Mouse (Mus musculus): ENCODE measurements around the gene Cacna1b. TPM values are rescaled to one million over a fixed set of nuclear protein-coding genes. Genes with fewer than 3 reads are reported as not detected.

The Cacna1b gene
- polyA plus RNA-seq, 1 experiment from 2014 or later = 18.4 TPM

- H3K9me3 ChIP-seq = no peaks in the 10 kb centered on the region
- H3K27ac ChIP-seq = peak overlapping the region; percentile 67
- H3K36me3 ChIP-seq (replicated peaks) = peaks cover 28% of the 10 kb centered on the region
- H3K4me2 ChIP-seq = no peak overlapping the region
- WGBS = 46% methylated on average over 14 of the region's 14 CpGs
- H3K9ac ChIP-seq = no peak overlapping the region
- peak; percentile 43 for ATAC-seq (replicated peaks)
- H3K4me3 ChIP-seq = no peak overlapping the region
- no peaks in the 10 kb centered on the region for H3K27me3 ChIP-seq (replicated peaks)
- peaks cover 12% of the 10 kb centered on the region for H3K4me1 ChIP-seq
Measured at GRCm38 (mm10) chr2:24638102-24638954, 124.6 kb downstream of the Cacna1b start.

- ATAC-seq (replicated peaks) = no peak; the same call in 1 of the 2 replicates
- no peaks in the 10 kb centered on the region for H3K9me3 ChIP-seq
- H3K4me3 ChIP-seq = no peak overlapping the region
- no peak overlapping the region for H3K27ac ChIP-seq
- H3K27me3 ChIP-seq (replicated peaks) = no peaks in the 10 kb centered on the region
- peaks cover 9% of the 10 kb centered on the region for H3K4me1 ChIP-seq
- H3K4me2 ChIP-seq = no peak overlapping the region
- WGBS = 93% methylated on average over 6 of the region's 6 CpGs
- peaks cover 46% of the 10 kb centered on the region for H3K36me3 ChIP-seq (replicated peaks)
- no peak overlapping the region for H3K9ac ChIP-seq
Measured at GRCm38 (mm10) chr2:24633645-24634044, 129.3 kb downstream of the Cacna1b start.

GRCm38 (mm10) chr2:24617141-24617540 is 145.8 kb downstream of the Cacna1b start:
- Histone ChIP-seq H3K27me3 (replicated peaks) (no peaks in the 10 kb centered on the region), H3K9me3 (no peaks in the 10 kb centered on the region), H3K4me2 (no peak overlapping the region), H3K27ac (no peak overlapping the region), H3K4me1 (no peaks in the 10 kb centered on the region), H3K36me3 (replicated peaks) (peaks cover 25% of the 10 kb centered on the region; the same call in 1 of the 2 replicates), H3K4me3 (no peak overlapping the region), H3K9ac (no peak overlapping the region)
- WGBS = 85% methylated on average over 4 of the region's 4 CpGs
- ATAC-seq (replicated peaks) = no peak

GRCm38 (mm10) chr2:24609789-24610188 is 153.2 kb downstream of the Cacna1b start:
- Histone ChIP-seq H3K27me3 (replicated peaks) (no peaks in the 10 kb centered on the region), H3K9me3 (no peaks in the 10 kb centered on the region), H3K4me1 (no peaks in the 10 kb centered on the region), H3K27ac (no peak overlapping the region), H3K4me3 (no peak overlapping the region), H3K4me2 (no peak overlapping the region), H3K9ac (no peak overlapping the region), H3K36me3 (replicated peaks) (peaks cover 50% of the 10 kb centered on the region)
- ATAC-seq (replicated peaks) = no peak
- WGBS = 86% methylated on average over 7 of the region's 7 CpGs

GRCm38 (mm10) chr2:24608765-24609138 is 154.2 kb downstream of the Cacna1b start:
- ATAC-seq (replicated peaks) = peak; percentile 34
- H3K36me3 ChIP-seq (replicated peaks) = peaks cover 45% of the 10 kb centered on the region
- no peaks in the 10 kb centered on the region for H3K4me1 ChIP-seq
- no peak overlapping the region for H3K27ac ChIP-seq
- H3K4me3 ChIP-seq = no peak overlapping the region
- WGBS = 48% methylated on average over 7 of the region's 7 CpGs
- no peaks in the 10 kb centered on the region for H3K27me3 ChIP-seq (replicated peaks)
- H3K4me2 ChIP-seq = no peak overlapping the region
- H3K9ac ChIP-seq = no peak overlapping the region
- no peaks in the 10 kb centered on the region for H3K9me3 ChIP-seq

- peak; percentile 24; the same call in 1 of the 2 replicates for ATAC-seq (replicated peaks)
- H3K4me2 ChIP-seq = no peak overlapping the region
- no peak overlapping the region for H3K27ac ChIP-seq
- H3K9ac ChIP-seq = no peak overlapping the region
- H3K36me3 ChIP-seq (replicated peaks) = peaks cover 45% of the 10 kb centered on the region
- H3K4me1 ChIP-seq = no peaks in the 10 kb centered on the region
- H3K27me3 ChIP-seq (replicated peaks) = no peaks in the 10 kb centered on the region
- H3K9me3 ChIP-seq = no peaks in the 10 kb centered on the region
- WGBS = 28% methylated on average over 13 of the region's 13 CpGs
- H3K4me3 ChIP-seq = no peak overlapping the region
Measured at GRCm38 (mm10) chr2:24607905-24608764, 154.8 kb downstream of the Cacna1b start.

GRCm38 (mm10) chr2:24606531-24606930 is 156.4 kb downstream of the Cacna1b start:
- no peaks in the 10 kb centered on the region for H3K9me3 ChIP-seq
- no peak overlapping the region for H3K4me3 ChIP-seq
- no peaks in the 10 kb centered on the region for H3K4me1 ChIP-seq
- WGBS = 88% methylated on average over 15 of the region's 15 CpGs
- H3K9ac ChIP-seq = no peak overlapping the region
- no peaks in the 10 kb centered on the region for H3K27me3 ChIP-seq (replicated peaks)
- no peak overlapping the region for H3K4me2 ChIP-seq
- no peak overlapping the region for H3K27ac ChIP-seq
- no peak for ATAC-seq (replicated peaks)
- peaks cover 45% of the 10 kb centered on the region for H3K36me3 ChIP-seq (replicated peaks)

- H3K4me3 ChIP-seq = no peak overlapping the region
- H3K4me1 ChIP-seq = no peaks in the 10 kb centered on the region
- H3K36me3 ChIP-seq (replicated peaks) = peaks cover 33% of the 10 kb centered on the region
- no peak overlapping the region for H3K4me2 ChIP-seq
- H3K9me3 ChIP-seq = no peaks in the 10 kb centered on the region
- no peaks in the 10 kb centered on the region for H3K27me3 ChIP-seq (replicated peaks)
- ATAC-seq (replicated peaks) = no peak
- no peak overlapping the region for H3K27ac ChIP-seq
- no peak overlapping the region for H3K9ac ChIP-seq
- 70% methylated on average over 4 of the region's 4 CpGs for WGBS
Measured at GRCm38 (mm10) chr2:24605096-24605495, 157.9 kb downstream of the Cacna1b start.

GRCm38 (mm10) chr2:24589426-24589825 is 173.5 kb downstream of the Cacna1b start:
- ATAC-seq (replicated peaks) = 0 out of 2 replicates have a peak, but pooled peaks have one; percentile 37
- Histone ChIP-seq H3K9ac (no peak overlapping the region), H3K4me3 (no peak overlapping the region), H3K4me1 (no peaks in the 10 kb centered on the region), H3K27ac (no peak overlapping the region), H3K9me3 (no peaks in the 10 kb centered on the region), H3K4me2 (no peak overlapping the region), H3K36me3 (replicated peaks) (no peaks in the 10 kb centered on the region), H3K27me3 (replicated peaks) (no peaks in the 10 kb centered on the region)
- WGBS = 86% methylated on average over 4 of the region's 4 CpGs

- Histone ChIP-seq H3K4me1 (no peaks in the 10 kb centered on the region), H3K9me3 (no peaks in the 10 kb centered on the region), H3K4me3 (no peak overlapping the region), H3K9ac (no peak overlapping the region), H3K4me2 (no peak overlapping the region), H3K36me3 (replicated peaks) (no peaks in the 10 kb centered on the region), H3K27me3 (replicated peaks) (no peaks in the 10 kb centered on the region), H3K27ac (no peak overlapping the region)
- no peak for ATAC-seq (replicated peaks)
Measured at GRCm38 (mm10) chr2:24587999-24588398, 175.0 kb downstream of the Cacna1b start.

GRCm38 (mm10) chr2:24574616-24575015 is 188.3 kb downstream of the Cacna1b start:
- no peak overlapping the region for H3K4me2 ChIP-seq
- H3K27ac ChIP-seq = no peak overlapping the region
- ATAC-seq (replicated peaks) = no peak
- H3K9me3 ChIP-seq = no peaks in the 10 kb centered on the region
- no peaks in the 10 kb centered on the region for H3K36me3 ChIP-seq (replicated peaks)
- WGBS = 22% methylated on average over 3 of the region's 3 CpGs
- H3K9ac ChIP-seq = no peak overlapping the region
- no peaks in the 10 kb centered on the region for H3K27me3 ChIP-seq (replicated peaks)
- no peak overlapping the region for H3K4me3 ChIP-seq
- no peaks in the 10 kb centered on the region for H3K4me1 ChIP-seq

GRCm38 (mm10) chr2:24570917-24571316 is 192.0 kb downstream of the Cacna1b start:
- no peak overlapping the region for H3K9ac ChIP-seq
- no peak for ATAC-seq (replicated peaks)
- 88% methylated on average over 1 of the region's 1 CpGs for WGBS
- H3K27ac ChIP-seq = no peak overlapping the region
- no peak overlapping the region for H3K4me2 ChIP-seq
- H3K27me3 ChIP-seq (replicated peaks) = no peaks in the 10 kb centered on the region
- H3K36me3 ChIP-seq (replicated peaks) = no peaks in the 10 kb centered on the region
- H3K4me1 ChIP-seq = no peaks in the 10 kb centered on the region
- H3K4me3 ChIP-seq = no peak overlapping the region
- no peaks in the 10 kb centered on the region for H3K9me3 ChIP-seq

Data from midbrain, embryonic 15.5 days (tissue).